Mouse (Mus musculus) common myeloid progenitor, adult 5-6 weeks (primary cell): ENCODE measurements around the gene Ubl3. TPM values are rescaled to one million over a fixed set of nuclear protein-coding genes. Genes with fewer than 3 reads are reported as not detected.

Experiments used
- ATAC-seq: replicated peaks from 2 replicates; pipeline ENCODE4 v1.8.0; 2016; ENCODE audit warnings: low read depth, mild to moderate bottlenecking, moderate TSS enrichment, inconsistent platforms; ENCODE audit not compliant: poor library complexity, severe bottlenecking
- total RNA-seq: library from RNA; stranded (forward); fragments of 200-1000, 187-1606 nt; gene quantifications from 2 replicates; pipeline ENCODE4 v1.2.3, GENCODE M21; 2017

Gene Ubl3
- total RNA-seq, 1 experiment from 2014 or later, result 25.3 TPM

- no peak for ATAC-seq
Measured at GRCm38 (mm10) chr5:148564073-148564472, 11.5 kb upstream of the Ubl3 start.

GRCm38 (mm10) chr5:148563281-148563680, 10.7 kb upstream of the Ubl3 start:
- ATAC-seq, result no peak

GRCm38 (mm10) chr5:148562235-148562634, 9.6 kb upstream of the Ubl3 start:
- ATAC-seq, result no peak

- no peak for ATAC-seq
Measured at GRCm38 (mm10) chr5:148559261-148559958, 6.8 kb upstream of the Ubl3 start.

- no peak for ATAC-seq
Measured at GRCm38 (mm10) chr5:148558472-148558871, 5.9 kb upstream of the Ubl3 start.

GRCm38 (mm10) chr5:148556509-148556908, 3.9 kb upstream of the Ubl3 start:
- no peak for ATAC-seq

- ATAC-seq, result no peak
Measured at GRCm38 (mm10) chr5:148555156-148555555, 2.6 kb upstream of the Ubl3 start.

- ATAC-seq, result peak; percentile 9; the same call in 1 of the 2 replicates
Measured at GRCm38 (mm10) chr5:148554701-148555100, 2.1 kb upstream of the Ubl3 start.

- ATAC-seq, result 0 out of 2 replicates have a peak, but pooled peaks have one; percentile 16
Measured at GRCm38 (mm10) chr5:148554242-148554641, 1.7 kb upstream of the Ubl3 start.

- no peak for ATAC-seq
Measured at GRCm38 (mm10) chr5:148553723-148554122, 1.1 kb upstream of the Ubl3 start.

- peak; percentile 33 for ATAC-seq
Measured at GRCm38 (mm10) chr5:148551764-148552136, 839 bp downstream of the Ubl3 start.

- no peak for ATAC-seq
Measured at GRCm38 (mm10) chr5:148550821-148551763, 1.5 kb downstream of the Ubl3 start.

- 0 out of 2 replicates have a peak, but pooled peaks have one; percentile 7 for ATAC-seq
Measured at GRCm38 (mm10) chr5:148550393-148550792, 2.2 kb downstream of the Ubl3 start.

- no peak for ATAC-seq
Measured at GRCm38 (mm10) chr5:148549307-148549706, 3.3 kb downstream of the Ubl3 start.

- no peak for ATAC-seq
Measured at GRCm38 (mm10) chr5:148548568-148548967, 4.0 kb downstream of the Ubl3 start.

- ATAC-seq, result no peak
Measured at GRCm38 (mm10) chr5:148547870-148548456, 4.6 kb downstream of the Ubl3 start.

GRCm38 (mm10) chr5:148546970-148547369, 5.6 kb downstream of the Ubl3 start:
- ATAC-seq, result no peak

- no peak for ATAC-seq
Measured at GRCm38 (mm10) chr5:148544733-148545132, 7.9 kb downstream of the Ubl3 start.

GRCm38 (mm10) chr5:148542196-148542595, 10.4 kb downstream of the Ubl3 start:
- ATAC-seq, result peak; percentile 90

- ATAC-seq, result 0 out of 2 replicates have a peak, but pooled peaks have one; percentile 45
Measured at GRCm38 (mm10) chr5:148535669-148536430, 16.7 kb downstream of the Ubl3 start.
